32 mouse cellular contexts compared by ENCODE assay signal in genomic region chr9:40458559-40459303, GRCm38 (mm10).
DNase-seq lines count a peak whose midpoint lies in the region; ATAC-seq and TF ChIP-seq lines count a peak whose summit lies in the region.
"Had no signal": no experiment of that assay in that cellular context is flagged by ENCODE, and none has a peak within 500 bp of the region (broad histone marks: within the 10 kb centered on the region; RNA-seq: fewer than 3 reads in every experiment).

No protein-coding gene starts in this region.

- no peak for TF ChIP-seq POLR2A in myocyte (IDR thresholded peaks at IDR 0.05; ENCODE audit: insufficient read length, low read depth)

- H3K36me3 ChIP-seq in embryonic facial prominence, embryonic 14.5 days (ENCODE audit: control insufficient read depth, insufficient read depth, low read length): no peaks in the 10 kb centered on the region
- H3K36me3 ChIP-seq in embryonic facial prominence, embryonic 10.5 days (replicated peaks): no peaks in the 10 kb centered on the region
- no peaks in the 10 kb centered on the region for H3K36me3 ChIP-seq in kidney, embryonic 16.5 days (ENCODE audit: insufficient read depth, low read length)
- H3K36me3 ChIP-seq in midbrain, embryonic 11.5 days (ENCODE audit: control insufficient read depth, insufficient read depth, low read length): no peaks in the 10 kb centered on the region
- H3K36me3 ChIP-seq in midbrain, postnatal 0 days (ENCODE audit: insufficient read depth, low read length): no peaks in the 10 kb centered on the region
- no peaks in the 10 kb centered on the region for H3K36me3 ChIP-seq in myocyte (ENCODE audit: control insufficient read depth, insufficient read depth)
- no peaks in the 10 kb centered on the region for H3K36me3 ChIP-seq in hindbrain, embryonic 13.5 days
- H3K36me3 ChIP-seq: embryonic facial prominence, embryonic 13.5 days; forebrain, embryonic 12.5 days; hindbrain, embryonic 12.5 days; limb, embryonic 13.5 days; midbrain, embryonic 13.5 days; stomach, embryonic 15.5 days had no signal

- DNase-seq in embryonic facial prominence, embryonic 14.5 days (ENCODE audit: low spot score): peak; percentile 68
- no peak for DNase-seq in embryonic facial prominence, embryonic 10.5 days (ENCODE audit: low spot score)
- no peak for DNase-seq in kidney, postnatal 14 days
- DNase-seq in midbrain, embryonic 11.5 days (ENCODE audit: low spot score, missing footprints): peak; percentile 81
- DNase-seq in midbrain, postnatal 0 days (ENCODE audit: low spot score): no peak
- DNase-seq: cerebellum, adult 11 months; cerebellum, adult 9-11 months; embryo, embryonic 11 days; forebrain, postnatal 0 days; gastrocnemius, postnatal 10 days; heart, adult 18-20 months; heart, postnatal 36 days; kidney, postnatal 25 days; lung, adult 2 months; lung, postnatal 4 days; right cerebral cortex, postnatal 25 days; thymus, adult 18-20 months; thymus, postnatal 25 days had no signal

- H3K9ac ChIP-seq in embryonic facial prominence, embryonic 14.5 days (ENCODE audit: low read depth, low read length): no peak overlapping the region
- no peak overlapping the region for H3K9ac ChIP-seq in kidney, embryonic 16.5 days (replicated peaks; ENCODE audit: low read length)
- no peak overlapping the region for H3K9ac ChIP-seq in midbrain, embryonic 11.5 days (ENCODE audit: low read length)
- H3K9ac ChIP-seq in midbrain, postnatal 0 days (replicated peaks; ENCODE audit: low read length, poor library complexity, severe bottlenecking): no peak overlapping the region
- no peak overlapping the region for H3K9ac ChIP-seq in hindbrain, embryonic 13.5 days
- H3K9ac ChIP-seq: embryonic facial prominence, embryonic 13.5 days; forebrain, embryonic 12.5 days; forebrain, postnatal 0 days; hindbrain, embryonic 12.5 days; limb, embryonic 13.5 days; liver, embryonic 14.5 days; midbrain, embryonic 13.5 days; stomach, embryonic 15.5 days had no signal

- 59% methylated on average over 4 of the region's 4 CpGs for WGBS in embryonic facial prominence, embryonic 14.5 days
- WGBS in embryonic facial prominence, embryonic 10.5 days: 73% methylated on average over 4 of the region's 4 CpGs
- WGBS in kidney, embryonic 16.5 days: 43% methylated on average over 4 of the region's 4 CpGs
- WGBS in midbrain, embryonic 11.5 days: 78% methylated on average over 4 of the region's 4 CpGs
- WGBS in midbrain, postnatal 0 days: 75% methylated on average over 4 of the region's 4 CpGs
- WGBS in hindbrain, embryonic 13.5 days: 68% methylated on average over 4 of the region's 4 CpGs

- peaks cover 8% of the 10 kb centered on the region for H3K79me2 ChIP-seq in myocyte (ENCODE audit: control insufficient read depth, insufficient read depth)

- no peak overlapping the region for H3K4me3 ChIP-seq in embryonic facial prominence, embryonic 14.5 days (ENCODE audit: low read depth, low read length)
- no peak overlapping the region for H3K4me3 ChIP-seq in embryonic facial prominence, embryonic 10.5 days
- no peak overlapping the region for H3K4me3 ChIP-seq in kidney, embryonic 16.5 days (ENCODE audit: low read length)
- H3K4me3 ChIP-seq in midbrain, embryonic 11.5 days (ENCODE audit: low read depth, low read length): no peak overlapping the region
- H3K4me3 ChIP-seq in midbrain, postnatal 0 days (ENCODE audit: low read depth, low read length): no peak overlapping the region
- no peak overlapping the region for H3K4me3 ChIP-seq in myocyte
- no peak overlapping the region for H3K4me3 ChIP-seq in hindbrain, embryonic 13.5 days
- H3K4me3 ChIP-seq: embryonic facial prominence, embryonic 13.5 days; forebrain, embryonic 12.5 days; hindbrain, embryonic 12.5 days; limb, embryonic 13.5 days; megakaryocyte, embryonic 14.5 days; midbrain, embryonic 13.5 days; stomach, embryonic 15.5 days had no signal

- peaks cover 12% of the 10 kb centered on the region; the same call in 1 of the 2 replicates for H3K4me1 ChIP-seq in embryonic facial prominence, embryonic 14.5 days (ENCODE audit: control insufficient read depth, insufficient read depth, low read length)
- peaks cover 46% of the 10 kb centered on the region for H3K4me1 ChIP-seq in embryonic facial prominence, embryonic 10.5 days
- peaks cover 36% of the 10 kb centered on the region for H3K4me1 ChIP-seq in kidney, embryonic 16.5 days (ENCODE audit: insufficient read depth, low read length)
- peaks cover 14% of the 10 kb centered on the region for H3K4me1 ChIP-seq in midbrain, embryonic 11.5 days (ENCODE audit: control insufficient read depth, insufficient read depth, low read length)
- no peaks in the 10 kb centered on the region for H3K4me1 ChIP-seq in midbrain, postnatal 0 days (ENCODE audit: insufficient read depth, low read length)
- H3K4me1 ChIP-seq in hindbrain, embryonic 13.5 days (replicated peaks): peaks cover 19% of the 10 kb centered on the region
- H3K4me1 ChIP-seq: stomach, embryonic 15.5 days had no signal

- no peaks in the 10 kb centered on the region; the same call in 1 of the 2 replicates for H3K27me3 ChIP-seq in embryonic facial prominence, embryonic 14.5 days (replicated peaks; ENCODE audit: control insufficient read depth, insufficient read depth, low read length)
- H3K27me3 ChIP-seq in embryonic facial prominence, embryonic 10.5 days (replicated peaks; ENCODE audit: low read depth, poor library complexity, severe bottlenecking): peaks cover 41% of the 10 kb centered on the region
- no peaks in the 10 kb centered on the region for H3K27me3 ChIP-seq in kidney, embryonic 16.5 days (ENCODE audit: insufficient read depth, low read length)
- H3K27me3 ChIP-seq in midbrain, embryonic 11.5 days (ENCODE audit: control insufficient read depth, insufficient read depth, low read length): peaks cover 12% of the 10 kb centered on the region
- no peaks in the 10 kb centered on the region for H3K27me3 ChIP-seq in midbrain, postnatal 0 days (ENCODE audit: insufficient read depth, low read length)
- no peaks in the 10 kb centered on the region for H3K27me3 ChIP-seq in myocyte (ENCODE audit: control insufficient read depth, insufficient read depth, insufficient read length)
- peaks cover 26% of the 10 kb centered on the region for H3K27me3 ChIP-seq in hindbrain, embryonic 13.5 days
- H3K27me3 ChIP-seq: stomach, embryonic 15.5 days had no signal

- no peak for ATAC-seq in embryonic facial prominence, embryonic 14.5 days (ENCODE audit: low read depth)
- ATAC-seq in kidney, embryonic 16.5 days (ENCODE audit: low FRiP score, low TSS enrichment): no peak
- ATAC-seq in midbrain, embryonic 11.5 days (ENCODE audit: low FRiP score): no peak
- no peak for ATAC-seq in midbrain, postnatal 0 days (ENCODE audit: low FRiP score)
- ATAC-seq in hindbrain, embryonic 13.5 days (ENCODE audit: low FRiP score): no peak
- ATAC-seq: CD4-positive, CD25-positive, alpha-beta regulatory T cell, adult 4 months; forebrain, postnatal 0 days; intestine, embryonic 16.5 days; midbrain, embryonic 13.5 days had no signal

- no peak for TF ChIP-seq CTCF in midbrain, postnatal 0 days (IDR thresholded peaks at IDR 0.05)

- H3K9me3 ChIP-seq in embryonic facial prominence, embryonic 14.5 days (ENCODE audit: control insufficient read depth, low read length): no peaks in the 10 kb centered on the region
- H3K9me3 ChIP-seq in embryonic facial prominence, embryonic 10.5 days: no peaks in the 10 kb centered on the region
- no peaks in the 10 kb centered on the region for H3K9me3 ChIP-seq in kidney, embryonic 16.5 days (ENCODE audit: low read length)
- H3K9me3 ChIP-seq in midbrain, embryonic 11.5 days (ENCODE audit: control insufficient read depth, low read length): no peaks in the 10 kb centered on the region
- H3K9me3 ChIP-seq in midbrain, postnatal 0 days (ENCODE audit: low read length): no peaks in the 10 kb centered on the region
- no peaks in the 10 kb centered on the region for H3K9me3 ChIP-seq in hindbrain, embryonic 13.5 days
- H3K9me3 ChIP-seq: embryonic facial prominence, embryonic 13.5 days; forebrain, embryonic 12.5 days; hindbrain, embryonic 12.5 days; limb, embryonic 13.5 days; megakaryocyte, embryonic 14.5 days; midbrain, embryonic 13.5 days; stomach, embryonic 15.5 days had no signal

- 0 out of 2 replicates have a peak overlapping the region, but pooled peaks have one; percentile 0 for H3K27ac ChIP-seq in embryonic facial prominence, embryonic 14.5 days (replicated peaks; ENCODE audit: low read depth, low read length)
- H3K27ac ChIP-seq in embryonic facial prominence, embryonic 10.5 days (replicated peaks): no peak overlapping the region
- H3K27ac ChIP-seq in kidney, embryonic 16.5 days (ENCODE audit: low read length): peak overlapping the region; percentile 52
- no peak overlapping the region for H3K27ac ChIP-seq in midbrain, embryonic 11.5 days (ENCODE audit: low read depth, low read length)
- no peak overlapping the region for H3K27ac ChIP-seq in midbrain, postnatal 0 days (ENCODE audit: low read depth, low read length)
- no peak overlapping the region for H3K27ac ChIP-seq in hindbrain, embryonic 13.5 days
- H3K27ac ChIP-seq: forebrain, embryonic 12.5 days; hindbrain, embryonic 12.5 days; limb, embryonic 13.5 days; liver, embryonic 14.5 days; midbrain, embryonic 13.5 days; stomach, embryonic 15.5 days had no signal

- no peak overlapping the region for H3K4me2 ChIP-seq in embryonic facial prominence, embryonic 14.5 days (ENCODE audit: low read depth, low read length)
- no peak overlapping the region for H3K4me2 ChIP-seq in kidney, embryonic 16.5 days (replicated peaks; ENCODE audit: low read depth, low read length)
- H3K4me2 ChIP-seq in midbrain, embryonic 11.5 days: no peak overlapping the region
- no peak overlapping the region for H3K4me2 ChIP-seq in midbrain, postnatal 0 days (ENCODE audit: low read depth, low read length, poor library complexity, severe bottlenecking)
- H3K4me2 ChIP-seq in myocyte (ENCODE audit: low read depth): peak overlapping the region; percentile 51
- no peak overlapping the region for H3K4me2 ChIP-seq in hindbrain, embryonic 13.5 days
- H3K4me2 ChIP-seq: embryonic facial prominence, embryonic 13.5 days; forebrain, embryonic 12.5 days; heart, embryonic 11.5 days; hindbrain, embryonic 12.5 days; limb, embryonic 13.5 days; midbrain, embryonic 13.5 days; stomach, embryonic 15.5 days had no signal

- H3ac ChIP-seq in myocyte (ENCODE audit: control insufficient read depth, insufficient read length): no peak overlapping the region

TF ChIP-seq in myocyte, 11 proteins besides CTCF, POLR2A, EP300 and RAD21:
- TF ChIP-seq MAX (IDR thresholded peaks at IDR 0.05; ENCODE audit: low read depth): no peak
- peak; percentile 70 for TF ChIP-seq TCF3 (IDR thresholded peaks at IDR 0.05; ENCODE audit: insufficient read length, low read depth)
- TF ChIP-seq TCF12 (IDR thresholded peaks at IDR 0.05; ENCODE audit: insufficient read depth, poor library complexity, severe bottlenecking): peak; percentile 98
- no peak for TF ChIP-seq REST (IDR thresholded peaks at IDR 0.05; ENCODE audit: insufficient read depth, insufficient read length)
- TF ChIP-seq MYOD1 (IDR thresholded peaks at IDR 0.05; ENCODE audit: control insufficient read depth in 1 of 3, insufficient read length in 2 of 3, low read depth in 2 of 3): peak; percentile 92 to 96 (median 92)
- TF ChIP-seq MYOG (IDR thresholded peaks at IDR 0.05; ENCODE audit: control insufficient read depth in 1 of 3, insufficient read depth in 1 of 3, insufficient read length in 2 of 3, low read depth in 2 of 3): peak in 2 of 3 experiments; percentile 83 to 93

Comparison
In these comparisons a context has a peak if more than half of its experiments do, and no peak if none do; other contexts are left out.
1. DNase-seq: peak in embryonic facial prominence, embryonic 14.5 days (single experiment) and midbrain, embryonic 11.5 days (single experiment); none in embryonic facial prominence, embryonic 10.5 days (single experiment), kidney, postnatal 14 days (single experiment) and midbrain, postnatal 0 days (single experiment).
2. H3K27ac ChIP-seq: peak in embryonic facial prominence, embryonic 14.5 days (single experiment) and kidney, embryonic 16.5 days (single experiment); none in embryonic facial prominence, embryonic 10.5 days (single experiment), midbrain, embryonic 11.5 days (single experiment), midbrain, postnatal 0 days (single experiment) and hindbrain, embryonic 13.5 days (single experiment).